Mouse (Mus musculus) limb, embryonic 10.5 days (tissue): Measurements from ENCODE around the gene Vmn1r65. TPM values are rescaled to one million over a fixed set of nuclear protein-coding genes. Genes with fewer than 3 reads are reported as not detected.
"Not testable (repeated sequence)": the region's sequence is repeated elsewhere in the genome, so short reads cannot be mapped to it uniquely, and the experiment has no call there.

ENCODE experiments used
- DNase-seq: peaks from one replicate; pipeline ENCODE4 v3.0.0-alpha.2; 2017; ENCODE audit warnings: low spot score
- H3K27ac ChIP-seq: fragments of 300-500 bp; sonication (generic); 2 replicates; pipeline ENCODE4 v1.5.1; 2016; ENCODE audit warnings: mild to moderate bottlenecking
- H3K27me3 ChIP-seq: fragments of 300-500 bp; sonication (generic); 2 replicates; pipeline ENCODE4 v1.6.1; 2016; ENCODE audit warnings: low read depth, mild to moderate bottlenecking; ENCODE audit not compliant: poor library complexity, severe bottlenecking
- H3K36me3 ChIP-seq: fragments of 300-500 bp; sonication (generic); 2 replicates; pipeline ENCODE4 v1.6.1; 2016; ENCODE audit warnings: mild to moderate bottlenecking, moderate library complexity
- H3K4me1 ChIP-seq: fragments of 300-500 bp; sonication (generic); 2 replicates; pipeline ENCODE4 v1.6.1; 2016
- H3K4me3 ChIP-seq: fragments of 300-500 bp; sonication (generic); 2 replicates; pipeline ENCODE4 v1.5.1; 2016; ENCODE audit warnings: mild to moderate bottlenecking, moderate library complexity
- H3K9me3 ChIP-seq: fragments of 300-500 bp; sonication (generic); replicated peaks from 2 replicates; pipeline ENCODE4 v1.6.1; 2016; ENCODE audit warnings: mild to moderate bottlenecking
- WGBS: fragments of 180-500 bp; shearing (Covaris S2); methylation state at CpG from one replicate; pipeline ENCODE4 v1.1.7; 2016; 5-methylcytosine and 5-hydroxymethylcytosine counted together
- polyA plus RNA-seq: library from polyadenylated mRNA; unstranded; fragments of >200 nt; fragmentation: Nextera tagmentation; extraction: Ambion mirVana; gene quantifications from 2 replicates; pipeline ENCODE4 v1.2.1, GENCODE M21; 2016

The Vmn1r65 gene
- polyA plus RNA-seq = not detected in 2 replicates

DNA sequence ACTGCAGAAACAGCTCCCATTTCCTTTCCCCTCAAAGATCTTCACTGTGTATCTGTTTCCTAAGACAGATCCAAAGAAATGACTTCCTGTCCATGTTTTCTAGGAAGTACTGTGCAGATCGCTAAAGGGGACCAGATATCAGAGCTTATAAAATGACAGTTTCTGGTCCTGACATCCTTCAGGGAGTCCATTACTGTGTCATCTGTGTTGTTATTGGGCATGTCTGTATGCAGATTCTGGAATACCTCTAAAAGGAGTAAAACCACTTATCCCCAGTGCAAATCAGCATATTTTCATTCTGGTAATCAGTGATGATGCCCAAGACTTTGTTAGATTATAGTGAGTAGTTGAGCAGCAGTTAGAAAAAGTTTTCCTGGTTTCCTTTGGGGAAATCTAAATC lies at the start of gene Vmn1r65:
Gene Vmn1r65, minus strand, starts transcription at position 101 of the 400 bp plus-strand sequence.
- Histone ChIP-seq H3K27ac (no peak within 1 kb of the TSS), H3K27me3 (no peaks in the 10 kb centered on the region), H3K4me1 (no peaks in the 10 kb centered on the region), H3K4me3 (no peak within 1 kb of the TSS), H3K36me3 (no peaks in the 10 kb centered on the region), H3K9me3 (peaks cover 9% of the 10 kb centered on the region; the same call in 1 of the 2 replicates)
- no peak for DNase-seq
- WGBS = 98% methylated on average over 1 of the region's 1 CpGs

DNA sequence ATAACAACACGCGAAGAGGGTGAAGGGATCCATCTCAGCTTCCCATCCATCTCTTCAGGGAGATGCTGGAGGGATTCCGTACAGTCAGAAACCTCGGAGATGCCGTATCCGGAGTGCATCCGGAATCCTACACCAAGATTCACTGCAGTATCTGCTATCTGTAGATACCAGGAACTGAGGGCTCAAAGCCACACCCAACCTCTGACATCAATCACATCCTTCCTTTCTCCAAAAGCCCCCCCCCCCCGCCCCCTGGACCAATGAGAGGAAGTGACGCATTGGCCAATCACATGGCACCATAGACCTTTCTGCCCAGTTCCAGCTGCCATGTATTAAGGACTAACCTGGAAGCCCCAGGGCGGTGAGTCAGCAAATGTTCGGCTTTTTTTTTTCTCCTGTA lies 34.1 kb upstream of the Vmn1r65 start, which contains the start of gene Nlrp4c:
Gene Nlrp4c, plus strand, starts transcription at position 301 of the 400 bp plus-strand sequence.
- DNase-seq = no peak
- H3K4me3 ChIP-seq = no peak within 1 kb of the TSS
- no peak within 1 kb of the TSS for H3K27ac ChIP-seq
- no peaks in the 10 kb centered on the region for H3K36me3 ChIP-seq
- WGBS = 87% methylated on average over 11 of the region's 11 CpGs
- H3K9me3 ChIP-seq = peaks cover 2% of the 10 kb centered on the region; the same call in 1 of the 2 replicates
- no peaks in the 10 kb centered on the region for H3K27me3 ChIP-seq
- no peaks in the 10 kb centered on the region for H3K4me1 ChIP-seq

DNA sequence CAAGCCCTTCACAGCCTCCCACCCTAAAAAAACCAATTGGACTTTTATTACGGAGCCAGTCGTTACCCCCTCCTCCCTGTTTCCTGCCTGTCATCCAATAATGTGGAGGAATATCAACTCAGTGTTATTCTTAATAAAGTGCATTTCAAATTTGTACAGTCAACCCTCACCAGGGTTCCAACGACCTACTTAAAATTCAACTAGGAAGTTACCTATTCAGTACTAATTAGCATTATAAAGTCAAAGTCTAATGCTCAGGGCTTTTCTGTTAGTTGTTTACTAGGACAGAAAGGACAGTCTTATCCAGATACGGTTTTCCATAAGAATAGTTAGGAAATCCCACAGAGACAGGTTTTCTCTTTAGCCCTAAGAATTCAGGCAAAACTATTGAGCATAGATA lies 28.4 kb downstream of the Vmn1r65 start:
- H3K36me3 ChIP-seq, H3K27me3 ChIP-seq, H3K27ac ChIP-seq, DNase-seq, H3K4me1 ChIP-seq, H3K4me3 ChIP-seq: not testable (repeated sequence)
- 88% methylated on average over 4 of the region's 4 CpGs for WGBS
- peaks cover 12% of the 10 kb centered on the region; the same call in 1 of the 2 replicates for H3K9me3 ChIP-seq

DNA sequence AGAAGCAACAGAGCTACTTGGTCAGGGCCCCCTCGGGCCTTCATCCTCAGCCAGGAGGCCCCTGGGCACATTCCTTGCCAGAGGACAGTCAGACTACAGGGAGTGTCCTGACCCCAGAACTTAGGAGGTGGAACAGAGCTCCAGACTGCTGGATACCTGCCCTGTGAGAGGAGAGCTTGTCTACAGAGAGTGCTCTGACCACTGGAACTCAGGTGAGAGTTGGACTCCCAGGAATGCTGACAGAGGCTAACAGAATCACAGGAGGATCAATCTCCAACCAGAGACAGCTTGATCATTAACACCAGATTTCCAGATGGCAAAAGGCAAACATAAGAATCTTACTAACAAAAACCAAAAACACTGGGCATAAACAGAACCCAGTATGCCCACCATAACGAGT lies 38.3 kb downstream of the Vmn1r65 start:
- not testable (repeated sequence) for H3K27me3 ChIP-seq, H3K27ac ChIP-seq, H3K4me1 ChIP-seq, H3K9me3 ChIP-seq, DNase-seq, H3K36me3 ChIP-seq, H3K4me3 ChIP-seq
- WGBS = 80% methylated on average over 2 of the region's 2 CpGs

Other genes starting within 250 kb of the Vmn1r65 start
- not detected in 2 replicates for gene Vmn1r63, start 205.6 kb downstream of the Vmn1r65 start, polyA plus RNA-seq
- gene Vmn1r64, start 126.5 kb downstream of the Vmn1r65 start, polyA plus RNA-seq = not detected in 2 replicates
- not detected in 2 replicates for gene Nlrp4c, start 34.2 kb upstream of the Vmn1r65 start, polyA plus RNA-seq
- 29.8 and 32.4 TPM in 2 replicates for gene Zfp787, start 145.0 kb upstream of the Vmn1r65 start, polyA plus RNA-seq
- gene Zfp444, start 161.2 kb upstream of the Vmn1r65 start, polyA plus RNA-seq = 85.6 and 88.3 TPM in 2 replicates
- not detected in 2 replicates for gene Galp, start 186.1 kb upstream of the Vmn1r65 start, polyA plus RNA-seq
- gene Zscan5b, start 211.3 kb upstream of the Vmn1r65 start, polyA plus RNA-seq = not detected in 2 replicates
- gene Epp13, start 241.7 kb upstream of the Vmn1r65 start, polyA plus RNA-seq = not detected in 2 replicates